Mouse (Mus musculus) testis, adult 2 months (tissue): Measurements from ENCODE around the gene Retn. TPM values are rescaled to one million over a fixed set of nuclear protein-coding genes. Genes with fewer than 3 reads are reported as not detected.

Experiments used
- H3K27ac ChIP-seq: fragments of 200-500 bp; 2 replicates; pipeline ENCODE4 v1.5.1; 2012; ENCODE audit warnings: low read depth, low read length; ENCODE audit not compliant: control insufficient read depth, insufficient read depth
- H3K27me3 ChIP-seq: fragments of 200-500 bp; 2 replicates; pipeline ENCODE4 v1.6.1; 2012; ENCODE audit warnings: mild to moderate bottlenecking, low read length, moderate library complexity; ENCODE audit not compliant: control insufficient read depth, insufficient read depth
- H3K36me3 ChIP-seq: fragments of 200-500 bp; 2 replicates; pipeline ENCODE4 v1.6.1; 2012; ENCODE audit warnings: mild to moderate bottlenecking, low read length; ENCODE audit not compliant: control insufficient read depth, insufficient read depth
- H3K4me1 ChIP-seq: fragments of 200-500 bp; 2 replicates; pipeline ENCODE4 v1.6.1; 2012; ENCODE audit warnings: low read length; ENCODE audit not compliant: control insufficient read depth, insufficient read depth
- H3K4me3 ChIP-seq: fragments of 200-500 bp; 2 replicates; pipeline ENCODE4 v1.5.1; 2012; ENCODE audit warnings: low read depth, mild to moderate bottlenecking, low read length, moderate library complexity, mixed read lengths; ENCODE audit not compliant: control insufficient read depth
- CTCF ChIP-seq: fragments of 200-500 bp; IDR thresholded peaks from 2 replicates; pipeline ENCODE4 v1.5.1; 2012; ENCODE audit warnings: low read depth, mild to moderate bottlenecking, inconsistent platforms, low read length, moderate library complexity; ENCODE audit not compliant: control insufficient read depth, insufficient read depth, insufficient replicate concordance
- POLR2A ChIP-seq: fragments of 200-500 bp; IDR thresholded peaks from 2 replicates; pipeline ENCODE4 v1.6.1; 2012; ENCODE audit warnings: low read depth, mild to moderate bottlenecking, inconsistent platforms, low read length, moderate library complexity; ENCODE audit not compliant: control insufficient read depth
- polyA plus RNA-seq: library from polyadenylated mRNA; depleted of rRNA; stranded (reverse); fragments of >200 nt; gene quantifications from 2 replicates; pipeline ENCODE4 v1.2.3, GENCODE M21; 2012

The Retn gene
- polyA plus RNA-seq, 1 experiment, result 3.7 TPM

DNA sequence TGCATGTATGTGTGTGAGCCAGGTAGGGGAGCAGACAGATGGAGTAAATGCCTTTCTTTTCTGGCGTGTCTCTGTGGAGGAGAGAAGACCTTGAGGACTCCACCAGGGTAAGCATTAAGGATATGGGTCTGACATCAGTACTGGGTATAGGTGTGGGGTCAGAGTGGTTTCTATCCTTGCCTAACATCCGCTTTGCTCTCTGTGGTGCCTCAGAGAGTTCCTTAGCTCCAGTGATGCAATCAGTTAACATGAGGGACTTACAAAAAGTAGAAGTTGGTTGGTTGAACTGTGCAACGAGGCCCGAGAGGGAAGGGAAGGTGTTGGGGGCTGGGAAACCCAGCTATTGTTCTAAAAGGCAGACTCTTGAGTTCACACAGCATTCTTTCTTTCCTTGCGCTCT is 8.8 kb downstream of the Retn start:
- H3K27me3 ChIP-seq, result no peaks in the 10 kb centered on the region
- no peak overlapping the region for H3K4me3 ChIP-seq
- no peak overlapping the region for H3K27ac ChIP-seq
- no peaks in the 10 kb centered on the region for H3K36me3 ChIP-seq
- TF ChIP-seq POLR2A (no peak), CTCF (no peak)
- no peaks in the 10 kb centered on the region for H3K4me1 ChIP-seq

DNA sequence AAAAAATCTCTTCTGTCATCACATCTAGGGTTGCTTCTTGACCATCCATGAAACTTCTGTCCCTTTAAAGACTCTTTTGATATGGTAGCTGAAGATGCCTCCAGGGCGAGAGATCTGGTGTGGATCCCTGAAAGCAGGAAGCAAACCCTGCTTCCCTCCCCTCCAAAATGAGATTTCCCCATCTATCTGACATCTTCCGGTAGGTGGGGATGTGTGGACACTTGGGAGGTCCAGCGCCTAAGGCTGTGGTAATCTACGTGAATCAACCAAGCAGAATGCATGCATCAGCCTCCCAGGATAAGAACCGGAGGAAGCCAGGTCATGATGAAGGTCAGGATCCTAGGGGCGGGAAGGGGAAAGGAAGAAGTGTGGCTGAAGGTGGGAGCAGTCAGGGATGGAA is 9.9 kb downstream of the Retn start, which contains the start of gene Mcemp1:
Mcemp1 (plus strand) TSS at position 248 of the 400 bp plus-strand sequence.
- no peaks in the 10 kb centered on the region for H3K27me3 ChIP-seq
- no peak within 1 kb of the TSS for H3K27ac ChIP-seq
- no peaks in the 10 kb centered on the region for H3K4me1 ChIP-seq
- H3K36me3 ChIP-seq, result no peaks in the 10 kb centered on the region
- no peak within 1 kb of the TSS for H3K4me3 ChIP-seq
- no peak for TF ChIP-seq POLR2A
- no peak for TF ChIP-seq CTCF

DNA sequence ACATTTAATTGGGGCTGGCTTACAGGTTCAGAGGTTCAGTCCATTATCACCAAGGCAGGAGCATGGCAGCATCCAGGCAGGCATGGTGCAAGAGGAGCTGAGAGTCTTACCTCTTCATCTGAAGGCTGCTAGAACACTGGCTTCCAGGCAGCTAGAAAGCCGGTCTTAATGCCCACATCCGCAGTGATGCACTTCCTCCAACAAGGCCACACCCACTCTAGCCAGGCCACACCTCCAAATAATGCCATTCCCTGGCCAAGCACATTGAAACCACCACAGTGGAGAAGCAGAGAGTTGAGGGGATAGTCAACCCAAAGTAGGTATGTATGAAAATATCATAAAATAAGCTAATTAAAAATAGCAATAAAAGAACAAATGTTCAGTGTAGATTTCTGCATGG is 14.8 kb downstream of the Retn start:
- no peak for TF ChIP-seq POLR2A
- TF ChIP-seq CTCF, result no peak
- Histone ChIP-seq H3K4me3 (no peak overlapping the region), H3K4me1 (no peaks in the 10 kb centered on the region; the same call in 1 of the 2 replicates), H3K36me3 (no peaks in the 10 kb centered on the region), H3K27ac (no peak overlapping the region), H3K27me3 (no peaks in the 10 kb centered on the region)

DNA sequence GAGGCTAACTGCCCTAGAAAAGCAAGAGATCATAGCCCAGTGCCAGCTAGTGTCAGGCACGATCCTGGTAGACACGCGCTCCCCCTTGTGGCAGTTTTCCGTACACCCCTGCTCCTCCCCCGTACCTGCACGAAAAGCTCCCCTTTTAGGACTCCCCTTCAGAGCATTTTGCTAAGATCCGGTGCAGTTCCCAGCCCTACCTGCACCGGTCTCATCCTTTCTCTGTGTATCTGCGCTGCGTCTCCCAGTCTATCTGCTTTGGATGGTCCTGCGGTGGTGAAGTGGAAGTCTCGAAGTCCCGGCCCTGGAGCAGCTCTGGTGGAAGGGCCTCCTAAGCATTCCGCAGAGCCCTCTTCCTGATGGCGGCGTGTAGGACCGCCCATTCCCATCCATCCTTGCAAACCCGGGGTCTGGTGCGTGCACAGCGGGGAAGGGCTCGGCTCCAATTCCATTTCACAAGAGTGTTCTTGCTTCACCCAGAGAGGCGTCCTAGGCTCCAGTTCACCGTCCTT is 16.5 kb downstream of the Retn start, which contains the start of gene Fcor:
Fcor (minus strand) TSS at position 383 of the 512 bp plus-strand sequence.
- Histone ChIP-seq H3K4me3 (peak within 1 kb of the TSS; percentile 83), H3K27me3 (no peaks in the 10 kb centered on the region), H3K4me1 (peaks cover 6% of the 10 kb centered on the region)

DNA sequence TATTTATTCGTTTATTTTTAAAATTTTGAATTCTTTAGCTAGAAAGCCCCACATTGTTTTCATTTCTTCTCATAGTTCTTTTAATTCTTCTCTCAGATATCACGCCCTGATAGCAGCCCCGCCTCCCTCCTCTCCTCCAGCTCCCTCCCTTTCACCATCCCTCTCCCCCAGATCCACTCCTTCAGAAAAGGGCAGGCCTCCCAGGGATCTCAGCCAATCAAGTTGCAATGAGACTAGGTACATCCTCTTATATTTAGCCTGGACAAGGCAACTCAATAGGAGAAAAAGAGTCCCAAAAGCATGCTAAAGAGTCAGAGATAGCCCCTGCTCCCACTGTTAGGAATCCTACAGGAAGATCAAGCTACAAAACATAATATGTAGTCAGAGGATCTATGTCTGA is 19.1 kb downstream of the Retn start:
- Histone ChIP-seq H3K27me3 (no peaks in the 10 kb centered on the region), H3K36me3 (no peaks in the 10 kb centered on the region; the same call in 1 of the 2 replicates), H3K27ac (no peak overlapping the region), H3K4me3 (no peak overlapping the region), H3K4me1 (peaks cover 14% of the 10 kb centered on the region)
- TF ChIP-seq CTCF (no peak), POLR2A (no peak)

More for the DNA sequence above, 16.5 kb downstream of the Retn start, which contains the start of gene Fcor:
- TF ChIP-seq POLR2A (no peak), CTCF (peak; percentile 83)
- no peak within 1 kb of the TSS for H3K27ac ChIP-seq
- no peaks in the 10 kb centered on the region for H3K36me3 ChIP-seq

DNA sequence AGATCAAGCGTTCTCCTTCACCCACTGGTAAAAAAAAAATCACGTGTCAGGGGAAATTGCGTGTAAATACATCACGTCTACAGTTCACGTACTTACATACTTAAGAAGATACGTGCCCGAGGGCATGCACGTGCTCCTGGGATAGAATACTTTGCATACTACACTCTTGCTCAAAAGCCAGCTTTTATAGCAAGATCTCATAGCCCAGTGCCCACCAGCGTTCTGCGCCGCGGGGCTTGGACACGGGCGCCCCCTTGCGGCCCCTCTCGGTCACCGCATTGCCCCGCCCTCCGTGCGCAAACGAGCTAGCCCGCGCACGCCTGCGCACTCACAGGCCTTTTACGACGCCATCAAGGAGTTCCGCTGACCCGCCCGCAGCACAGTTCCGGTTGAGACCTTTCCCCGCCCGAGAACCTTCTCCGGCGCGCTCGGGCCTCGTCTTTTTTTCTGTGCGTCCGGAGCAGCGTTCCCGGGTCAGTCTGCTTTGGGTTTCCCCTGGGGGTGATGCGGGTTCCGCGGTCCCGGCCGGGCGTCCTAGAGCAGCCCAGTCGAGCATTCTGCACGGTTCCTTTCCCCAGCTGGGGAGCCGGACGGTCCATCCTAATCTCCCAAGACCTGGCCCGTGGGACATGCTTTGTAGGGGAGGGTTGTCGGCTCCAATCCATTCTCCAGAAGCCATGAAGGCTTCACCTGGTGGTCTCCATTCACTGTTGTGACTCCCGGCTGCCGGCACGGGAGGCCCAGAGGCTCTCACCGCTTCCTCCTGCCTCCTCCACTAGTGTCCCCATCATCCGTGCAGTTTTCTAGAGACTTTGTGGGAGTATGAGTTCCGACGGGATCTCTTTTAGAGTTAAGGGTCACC is 20.8 kb downstream of the Retn start, which contains the start of gene Trappc5:
Trappc5 (plus strand) TSS at position 169 of the 862 bp plus-strand sequence.
- H3K27me3 ChIP-seq, result no peaks in the 10 kb centered on the region
- peak within 1 kb of the TSS; percentile 92 for H3K27ac ChIP-seq
- TF ChIP-seq CTCF, result peak; percentile 95
- peak; percentile 71 for TF ChIP-seq POLR2A
- no peaks in the 10 kb centered on the region; the same call in 1 of the 2 replicates for H3K36me3 ChIP-seq
- H3K4me1 ChIP-seq, result peaks cover 14% of the 10 kb centered on the region
- peak within 1 kb of the TSS; percentile 99 for H3K4me3 ChIP-seq

DNA sequence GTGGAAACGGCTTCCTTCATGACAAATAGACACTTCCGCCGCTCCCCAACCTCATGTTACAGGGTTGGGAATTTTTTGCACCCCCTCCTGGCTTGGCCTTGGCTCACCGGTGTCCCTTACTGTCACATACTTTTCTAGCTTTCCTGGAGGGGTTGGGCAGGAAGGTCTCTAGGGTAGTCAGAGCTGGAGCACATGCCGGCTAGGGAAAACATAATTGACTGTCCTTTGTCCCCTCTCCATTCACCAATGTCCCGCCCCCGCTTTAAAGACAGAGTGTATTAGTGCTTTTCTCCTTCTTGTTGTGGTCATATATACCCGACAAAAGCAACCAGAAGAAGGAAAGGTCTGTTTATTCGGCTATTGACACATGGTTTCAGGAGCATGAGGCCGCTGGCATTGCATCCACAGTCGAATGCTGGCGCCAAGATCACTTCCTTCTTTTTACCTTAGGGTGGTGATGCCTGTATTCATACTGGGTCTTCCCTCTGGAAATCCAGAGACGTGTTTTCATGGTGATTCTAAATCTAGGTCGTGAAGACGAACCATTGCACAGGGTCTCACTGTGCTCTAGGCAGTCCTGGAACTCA is 21.5 kb downstream of the Retn start:
- H3K27me3 ChIP-seq, result no peaks in the 10 kb centered on the region
- no peaks in the 10 kb centered on the region; the same call in 1 of the 2 replicates for H3K36me3 ChIP-seq
- H3K4me1 ChIP-seq, result peaks cover 14% of the 10 kb centered on the region
- peak overlapping the region; percentile 92 for H3K27ac ChIP-seq
- H3K4me3 ChIP-seq, result peak overlapping the region; percentile 99
- TF ChIP-seq CTCF, result no peak
- TF ChIP-seq POLR2A, result no peak
